Mouse (Mus musculus) embryonic fibroblast, embryonic 13.5 days (primary cell): ENCODE measurements around the gene BC004004.

Experiments used
- CTCF ChIP-seq: IDR thresholded peaks from 2 replicates; pipeline ENCODE4 v1.5.1; 2011; ENCODE audit warnings: mild to moderate bottlenecking, control low read depth, low read length, moderate library complexity, borderline replicate concordance; ENCODE audit not compliant: insufficient read depth
- POLR2A ChIP-seq: IDR thresholded peaks from 2 replicates; pipeline ENCODE4 v1.6.1; 2011; ENCODE audit warnings: low read depth, mild to moderate bottlenecking, control low read depth, low read length, moderate library complexity

- TF ChIP-seq POLR2A: no peak
- no peak for TF ChIP-seq CTCF
Observed at GRCm38 (mm10) chr17:29348996-29349395, 80.4 kb downstream of the BC004004 start.
